Mouse (Mus musculus) frontal cortex, postnatal 36 days (tissue): ENCODE measurements at regions not wholly inside any gene's neighbourhood (a gene's known extent, or its start where the extent isn't known, plus 50 kb on each side); places are given as distances from the start of the nearest gene placed in this dataset.

Source experiments
- DNase-seq, 2 experiments: peaks; one replicate each; pipeline ENCODE4 v3.0.0; 2022; ENCODE audit warnings: low spot score in 2 of 2

DNA sequence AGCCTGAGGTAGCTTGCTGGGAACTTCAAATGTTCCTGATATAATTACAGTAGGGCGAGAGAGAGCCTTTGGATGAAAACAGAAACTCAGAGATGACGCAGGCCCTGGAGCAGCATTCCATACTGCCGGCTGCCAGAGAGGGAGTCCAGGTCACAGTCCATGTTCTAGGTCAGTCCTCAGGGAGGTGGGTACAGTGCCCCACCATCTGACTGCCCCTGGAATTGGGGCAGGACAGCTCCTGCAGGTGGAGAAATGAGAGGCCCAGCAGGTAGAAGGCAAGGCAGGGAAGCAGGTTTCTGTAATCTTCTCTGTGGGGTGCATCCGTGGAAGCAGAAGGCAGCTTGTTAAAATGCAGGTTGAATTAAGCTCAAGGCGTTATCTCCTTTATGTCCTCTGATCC, 94.5 kb upstream of the 4930596D02Rik start:
- DNase-seq: no peak

DNA sequence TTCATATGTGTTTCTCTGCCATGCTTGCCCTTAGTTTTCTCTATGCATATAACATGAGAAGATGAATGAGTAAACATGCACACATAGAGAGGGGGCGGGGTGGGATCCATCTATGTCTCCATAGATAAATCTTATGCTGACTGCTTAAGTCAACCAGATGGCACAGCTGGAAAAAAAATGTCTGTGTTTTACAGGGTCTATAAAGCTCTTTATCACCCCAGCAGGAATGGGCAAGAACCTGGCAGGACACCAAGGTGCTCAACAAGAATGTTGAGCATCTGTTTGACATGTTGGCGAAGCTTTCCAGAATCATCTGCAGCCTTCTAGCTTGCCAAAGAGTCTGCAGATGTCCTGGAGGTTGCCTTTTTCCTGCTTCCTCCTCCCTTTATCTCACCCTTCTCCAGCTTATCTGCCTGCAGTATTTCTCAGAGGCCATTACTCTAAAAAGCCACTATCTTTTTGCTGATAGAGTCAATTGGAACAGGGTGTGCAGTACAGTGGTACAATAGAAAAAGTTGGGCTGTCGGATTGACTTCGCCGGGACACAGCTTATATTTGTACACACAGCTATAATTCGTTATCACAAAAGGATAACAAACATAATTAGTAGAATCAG, 73.0 kb upstream of the 4930596D02Rik start:
- peak; percentile 0 to 18 for DNase-seq

DNA sequence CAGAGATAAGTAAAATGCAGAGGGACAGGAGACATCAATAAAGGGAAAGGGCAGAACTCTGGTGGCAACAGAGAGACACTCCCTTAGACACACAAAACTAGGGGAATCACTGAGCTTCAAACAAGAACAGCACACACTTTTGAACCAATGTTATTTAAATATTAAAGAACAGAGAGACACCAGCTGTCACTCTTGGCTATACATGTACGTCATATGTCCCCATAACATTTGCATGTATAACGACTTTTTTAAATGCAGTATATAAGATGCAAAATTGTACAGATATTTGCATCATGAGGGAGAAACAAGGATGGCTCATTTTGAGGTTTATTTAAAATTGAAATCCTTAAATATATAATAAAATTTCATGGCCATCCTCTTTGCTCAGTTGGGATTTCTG, 62.5 kb upstream of the 4930596D02Rik start:
- no peak for DNase-seq
